Mouse (Mus musculus) liver (tissue): ENCODE data around the gene Krtap11-1.

ENCODE experiments used
- DNase-seq: peaks from one replicate; pipeline ENCODE4 v3.0.0-alpha.2; 2020; ENCODE audit warnings: mixed read lengths

Krtap11-1 gene

GRCm38 (mm10) chr16:89571083-89571482 is at the start of gene Krtap11-1:
Gene Krtap11-1 (minus strand): TSS chr16:89571183.
- DNase-seq, result no peak

- DNase-seq, result no peak
Measured at GRCm38 (mm10) chr16:89618190-89618589, 47.2 kb upstream of the Krtap11-1 start.

GRCm38 (mm10) chr16:89617251-89617650 is 46.3 kb upstream of the Krtap11-1 start:
- DNase-seq, result no peak

GRCm38 (mm10) chr16:89613726-89614125 is 42.7 kb upstream of the Krtap11-1 start:
- no peak for DNase-seq

- DNase-seq, result no peak
Measured at GRCm38 (mm10) chr16:89608791-89609185, 37.8 kb upstream of the Krtap11-1 start.

GRCm38 (mm10) chr16:89608161-89608790 is 37.3 kb upstream of the Krtap11-1 start:
- DNase-seq, result no peak

DNA sequence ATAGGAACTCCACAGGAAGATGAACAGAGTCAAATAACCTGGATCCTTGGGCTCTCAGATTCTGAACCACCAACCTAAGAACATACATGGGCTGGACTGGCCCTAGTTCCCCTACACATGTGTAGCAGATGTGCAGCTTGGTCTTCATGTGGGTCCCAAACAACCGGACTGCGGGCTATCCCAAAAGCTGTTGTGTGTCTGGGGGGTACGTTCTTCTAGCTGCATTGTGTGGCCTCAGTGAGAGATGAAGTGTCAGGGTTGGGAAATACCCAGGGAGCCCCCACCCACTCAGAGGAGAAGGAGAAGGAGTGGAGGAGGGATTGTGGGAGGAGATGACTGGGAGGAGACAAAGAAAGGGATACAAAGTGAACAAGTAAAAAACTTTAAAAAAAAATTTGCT is 36.0 kb upstream of the Krtap11-1 start:
- no peak for DNase-seq

- no peak for DNase-seq
Measured at GRCm38 (mm10) chr16:89587209-89587608, 16.2 kb upstream of the Krtap11-1 start.

DNA sequence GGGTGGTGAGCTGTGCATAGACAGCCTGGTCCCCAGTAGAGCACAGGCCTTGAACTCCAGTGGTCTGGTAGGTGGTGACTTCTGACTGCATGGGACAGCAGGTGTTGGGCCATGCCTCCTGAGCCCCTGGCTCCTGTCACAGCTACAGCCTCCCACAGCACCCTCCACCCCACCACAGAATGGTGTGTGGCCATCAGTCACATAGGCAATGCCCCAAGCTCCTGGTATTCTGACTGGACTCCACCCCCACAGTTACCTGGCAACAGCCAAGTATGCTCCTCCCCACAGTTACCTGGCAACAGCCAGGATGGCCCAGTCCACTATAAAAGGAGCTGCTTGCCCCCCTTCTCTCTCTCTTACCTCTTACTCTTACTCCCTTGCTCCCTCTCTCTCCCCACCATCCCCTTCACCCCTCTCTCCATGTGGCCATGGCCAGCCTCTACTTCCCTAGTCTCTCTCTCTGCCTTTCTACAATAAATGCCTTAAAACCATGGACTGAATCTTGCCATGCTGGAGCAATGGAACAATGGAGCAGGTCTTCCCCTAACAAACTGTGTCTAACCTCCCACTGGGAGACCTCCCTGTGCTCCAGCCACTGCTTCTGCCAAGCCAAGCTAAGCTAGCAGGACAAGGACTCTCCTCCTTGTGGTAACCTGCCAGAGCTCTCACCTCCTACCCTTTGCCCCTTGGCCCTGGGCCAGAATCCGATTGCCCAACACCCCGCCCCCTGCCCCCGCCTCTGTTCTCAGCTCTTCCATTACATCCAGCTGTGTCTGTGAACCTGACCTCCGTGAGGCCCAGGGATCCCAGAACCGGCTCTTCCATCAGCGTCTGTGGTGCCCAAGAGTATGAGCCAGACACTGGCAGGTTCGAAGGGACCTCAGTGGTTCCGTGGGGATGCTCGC is 14.9 kb upstream of the Krtap11-1 start:
- DNase-seq, result peak; percentile 22

DNA sequence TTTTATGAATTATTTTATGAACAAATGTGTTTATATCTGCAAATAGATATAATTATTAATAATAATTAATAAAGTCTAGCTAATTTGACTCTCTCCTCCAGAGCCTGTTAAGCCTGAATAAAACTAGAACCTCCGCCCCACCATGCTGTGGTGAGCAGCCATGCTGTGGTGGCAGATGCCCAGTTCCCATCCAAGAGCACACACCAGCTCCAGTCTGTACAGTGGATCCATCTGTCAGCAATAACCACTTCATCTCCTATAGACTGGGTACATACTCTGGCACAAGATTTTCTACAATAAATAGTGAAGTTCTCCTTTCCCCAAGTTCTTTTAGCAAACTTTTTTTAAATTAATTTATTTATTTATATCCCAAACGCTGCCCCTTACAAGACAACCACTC is 10.7 kb upstream of the Krtap11-1 start:
- DNase-seq, result no peak

- DNase-seq, result no peak
Measured at GRCm38 (mm10) chr16:89570516-89570915, 467 bp downstream of the Krtap11-1 start.

GRCm38 (mm10) chr16:89569136-89569535 is 1.8 kb downstream of the Krtap11-1 start:
- DNase-seq, result no peak

GRCm38 (mm10) chr16:89568141-89568540 is 2.8 kb downstream of the Krtap11-1 start:
- no peak for DNase-seq

DNA sequence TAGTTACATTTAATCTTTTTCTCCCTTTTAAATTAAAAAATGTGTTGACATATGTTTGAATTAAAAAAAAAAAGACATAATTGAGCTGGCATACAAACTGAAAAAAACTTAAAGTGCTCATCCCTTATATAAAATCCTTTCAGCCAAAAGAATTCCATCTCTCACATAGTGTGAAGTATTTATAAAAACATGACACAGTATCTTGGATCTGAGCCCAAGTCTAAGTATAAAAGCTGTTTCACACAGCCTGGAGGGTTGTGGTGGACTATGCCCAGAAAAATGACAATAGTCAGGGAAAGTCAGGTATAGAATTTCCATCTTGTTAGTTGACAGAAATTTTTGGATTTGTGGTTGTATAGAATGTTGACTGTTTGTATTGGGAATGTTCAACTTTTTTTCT is 20.7 kb downstream of the Krtap11-1 start:
- DNase-seq, result no peak

- no peak for DNase-seq
Measured at GRCm38 (mm10) chr16:89538031-89538484, 32.9 kb downstream of the Krtap11-1 start.

GRCm38 (mm10) chr16:89537349-89537748 is 33.6 kb downstream of the Krtap11-1 start:
- DNase-seq, result no peak

DNA sequence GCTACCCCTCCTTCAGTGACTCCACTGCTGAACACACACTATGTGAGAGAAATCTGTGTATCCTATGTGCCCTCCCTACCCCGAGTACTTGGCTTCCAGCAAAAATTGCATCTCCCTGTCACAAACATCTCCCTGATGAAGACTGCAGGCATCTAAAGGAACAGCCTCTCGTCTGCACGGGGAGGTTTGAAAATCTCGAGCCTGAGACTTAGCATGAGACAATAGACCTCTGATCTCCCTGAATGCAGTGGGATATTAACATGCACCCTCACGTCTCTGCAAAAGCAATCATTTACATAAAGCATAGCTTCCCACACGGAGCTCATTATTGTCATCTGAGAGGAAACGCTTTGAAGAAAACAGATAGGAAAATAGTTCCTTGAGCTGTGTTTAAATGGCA is 40.4 kb downstream of the Krtap11-1 start:
- no peak for DNase-seq

DNA sequence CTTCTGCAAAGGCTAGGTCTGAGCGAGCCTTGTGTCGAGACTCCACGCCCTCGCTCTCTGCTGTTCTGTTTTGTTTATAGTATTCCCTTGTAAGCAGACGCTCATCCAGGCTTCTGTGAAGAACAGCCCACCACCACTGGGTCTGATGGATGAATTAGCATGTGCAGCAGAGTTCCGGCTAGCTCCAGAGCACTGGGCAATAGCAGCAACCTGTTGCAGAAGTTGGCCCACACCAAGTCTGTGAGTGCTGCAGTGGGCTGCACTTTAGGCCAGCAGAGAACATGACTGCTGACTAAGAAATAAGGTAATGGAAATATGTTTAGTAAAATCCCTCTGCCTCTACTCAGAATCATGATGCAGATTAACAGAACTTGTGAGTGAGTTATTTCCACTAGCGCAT is 41.1 kb downstream of the Krtap11-1 start:
- no peak for DNase-seq

DNA sequence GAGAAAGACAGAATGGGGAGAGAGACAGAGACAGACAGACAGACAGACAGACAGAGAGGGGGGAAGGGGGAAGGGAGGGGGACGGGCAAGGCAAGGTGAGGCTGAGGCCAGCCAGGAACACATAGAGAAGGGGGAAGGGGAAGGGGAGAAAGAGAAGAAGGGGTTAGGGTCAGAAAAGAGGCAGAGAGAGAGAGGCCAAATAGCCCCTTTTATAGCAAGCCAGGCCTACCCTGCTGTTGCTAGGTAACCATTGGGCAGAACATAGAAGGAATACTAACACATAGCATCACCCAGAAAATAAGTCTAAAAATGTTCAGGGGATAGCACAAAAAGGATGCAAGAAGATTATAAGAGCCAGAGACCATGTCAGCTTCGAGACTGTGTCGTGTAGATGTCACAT is 42.6 kb downstream of the Krtap11-1 start:
- no peak for DNase-seq

- DNase-seq, result no peak
Measured at GRCm38 (mm10) chr16:89520996-89521395, 50.0 kb downstream of the Krtap11-1 start.

DNA sequence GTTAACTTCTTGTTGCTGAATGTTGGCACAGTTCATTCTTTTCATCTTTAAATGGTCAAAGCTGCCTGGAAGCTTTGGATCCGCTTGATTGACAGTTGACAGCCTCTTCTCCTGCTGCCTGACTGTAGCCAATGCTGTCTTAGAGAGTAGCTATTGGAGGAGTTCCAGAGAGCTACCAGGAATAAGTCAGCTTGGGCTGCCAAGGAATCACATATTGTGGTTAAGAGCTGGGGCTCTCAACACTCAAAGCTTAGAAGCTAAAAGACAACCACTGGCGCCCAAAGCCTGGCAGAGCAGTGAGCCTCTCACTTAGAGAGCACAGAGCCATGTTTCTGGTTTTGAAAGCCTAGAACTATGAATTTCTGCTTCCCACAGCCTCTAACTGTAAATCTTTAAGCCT is 50.4 kb downstream of the Krtap11-1 start:
- no peak for DNase-seq
